Mouse (Mus musculus): ENCODE data around the gene Mrgprh.

- TF ChIP-seq POLR2A (IDR thresholded peaks at IDR 0.05; ENCODE audit: insufficient read length, low read depth) = no peak
- TF ChIP-seq SRF (IDR thresholded peaks at IDR 0.05; ENCODE audit: control insufficient read depth, insufficient read length, low read depth) = no peak
- TF ChIP-seq TCF12 (IDR thresholded peaks at IDR 0.05; ENCODE audit: insufficient read depth, poor library complexity, severe bottlenecking) = no peak
- no peak for TF ChIP-seq USF1 (IDR thresholded peaks at IDR 0.05; ENCODE audit: low read depth)
- TF ChIP-seq E2F4 (IDR thresholded peaks at IDR 0.05; ENCODE audit: insufficient read depth) = no peak
- TF ChIP-seq CEBPB (IDR thresholded peaks at IDR 0.05; ENCODE audit: insufficient read depth, poor library complexity, severe bottlenecking) = no peak
- TF ChIP-seq POLR2AphosphoS2 (IDR thresholded peaks at IDR 0.05; ENCODE audit: insufficient read length, low read depth) = no peak
Measured at GRCm38 (mm10) chr17:12866853-12867252, 9.0 kb upstream of the Mrgprh start.

All from myocyte (in vitro differentiated cells).